Mouse (Mus musculus) common myeloid progenitor, adult 5-6 weeks (primary cell): ENCODE measurements around the gene Speer2. TPM values are rescaled to one million over a fixed set of nuclear protein-coding genes. Genes with fewer than 3 reads are reported as not detected.

Source experiments
- ATAC-seq: replicated peaks from 2 replicates; pipeline ENCODE4 v1.8.0; 2016; ENCODE audit warnings: low read depth, mild to moderate bottlenecking, moderate TSS enrichment, inconsistent platforms; ENCODE audit not compliant: poor library complexity, severe bottlenecking
- total RNA-seq: library from RNA; stranded (forward); fragments of 200-1000, 187-1606 nt; gene quantifications from 2 replicates; pipeline ENCODE4 v1.2.3, GENCODE M21; 2017

Gene Speer2
- total RNA-seq = not detected in 2 replicates

DNA sequence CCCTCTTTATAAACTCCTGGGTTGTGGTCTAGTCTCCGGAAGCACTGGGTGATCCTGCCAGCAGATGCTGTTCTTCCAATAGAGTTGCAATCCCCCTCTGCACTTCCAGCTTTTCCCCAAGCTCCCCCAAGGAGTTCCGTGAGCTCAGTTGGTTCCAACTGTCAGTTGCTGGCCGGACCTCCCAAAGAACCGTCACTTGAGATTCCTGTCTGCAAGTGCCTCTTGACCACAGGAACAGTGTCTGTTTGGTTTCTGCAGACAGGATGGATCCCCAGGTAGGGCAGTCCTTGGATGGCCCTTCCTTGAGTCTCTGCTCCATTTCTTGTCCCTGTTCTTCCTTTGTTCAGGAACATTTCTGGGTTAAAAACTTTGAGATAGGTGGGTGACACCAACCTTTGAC, at the start of gene Speer2:
Speer2 (minus strand) TSS at position 101 of the 400 bp plus-strand sequence.
- ATAC-seq = no peak

GRCm38 (mm10) chr16:69904303-69904702, 40.8 kb upstream of the Speer2 start:
- no peak for ATAC-seq

- no peak for ATAC-seq
These were observed 17.2 kb upstream of the Speer2 start for GRCm38 (mm10) chr16:69880712-69881111.

GRCm38 (mm10) chr16:69836628-69837027, 26.9 kb downstream of the Speer2 start:
- no peak for ATAC-seq

DNA sequence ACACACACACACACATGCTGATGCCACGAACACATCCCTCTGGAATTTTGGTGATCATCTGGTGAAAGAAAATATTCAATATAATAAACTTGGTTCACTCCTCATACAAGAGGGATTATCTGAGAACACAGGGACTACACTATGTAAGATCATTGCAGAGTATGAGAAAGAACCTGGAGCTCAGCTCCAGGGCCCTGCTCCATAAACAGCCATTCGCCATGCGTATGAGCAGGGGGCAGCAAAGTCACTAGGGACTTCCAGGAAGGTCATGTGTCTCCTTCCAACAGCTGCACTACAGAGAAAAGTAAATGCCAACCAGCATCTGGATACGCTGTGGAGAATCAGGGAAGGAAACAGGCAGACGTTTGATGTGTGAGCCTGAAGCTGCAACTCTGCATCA, 49.9 kb downstream of the Speer2 start:
- no peak for ATAC-seq
